Mouse (Mus musculus) limb, embryonic 12.5 days (tissue): ENCODE measurements around the gene Pgm2l1. TPM values are rescaled to one million over a fixed set of nuclear protein-coding genes. Genes with fewer than 3 reads are reported as not detected.
A peak's percentile ranks its signal among the peaks of the same experiment; 100 is the strongest.

Experiments used
- ATAC-seq: fragments of 200-750 bp; cut with Nextera tagmentation; 2 replicates; pipeline ENCODE4 v1.8.0; 2017; ENCODE audit warnings: low read depth, moderate TSS enrichment; ENCODE audit not compliant: insufficient number of reproducible peaks, insufficient read depth, low FRiP score, low TSS enrichment
- H3K27ac ChIP-seq: fragments of 300-500 bp; sonication (generic); 2 replicates; pipeline ENCODE4 v1.5.1; 2016; ENCODE audit warnings: mild to moderate bottlenecking, moderate library complexity
- H3K27me3 ChIP-seq: fragments of 300-500 bp; sonication (generic); 2 replicates; pipeline ENCODE4 v1.6.1; 2016; ENCODE audit warnings: mild to moderate bottlenecking, moderate library complexity
- H3K36me3 ChIP-seq: fragments of 300-500 bp; sonication (generic); 2 replicates; pipeline ENCODE4 v1.6.1; 2016; ENCODE audit warnings: mild to moderate bottlenecking, moderate library complexity
- H3K4me1 ChIP-seq: fragments of 300-500 bp; sonication (generic); replicated peaks from 2 replicates; pipeline ENCODE4 v1.6.1; 2016
- H3K4me2 ChIP-seq: fragments of 300-500 bp; sonication (generic); 2 replicates; pipeline ENCODE4 v1.6.1; 2016; ENCODE audit warnings: mild to moderate bottlenecking, moderate library complexity
- H3K4me3 ChIP-seq: fragments of 300-500 bp; sonication (generic); replicated peaks from 2 replicates; pipeline ENCODE4 v1.5.1; 2016; ENCODE audit warnings: mild to moderate bottlenecking
- H3K9ac ChIP-seq: fragments of 300-500 bp; sonication (generic); replicated peaks from 2 replicates; pipeline ENCODE4 v1.6.1; 2016; ENCODE audit warnings: mild to moderate bottlenecking, moderate library complexity
- H3K9me3 ChIP-seq: fragments of 300-500 bp; sonication (generic); 2 replicates; pipeline ENCODE4 v1.6.1; 2016; ENCODE audit warnings: mild to moderate bottlenecking, moderate library complexity
- WGBS: fragments of 180-500 bp; shearing (Covaris S2); methylation state at CpG from one replicate; pipeline ENCODE4 v1.1.7; 2016; 5-methylcytosine and 5-hydroxymethylcytosine counted together
- polyA plus RNA-seq: library from polyadenylated mRNA; unstranded; fragments of >200 nt; fragmentation: Nextera tagmentation; extraction: Ambion mirVana; gene quantifications from 2 replicates; pipeline ENCODE4 v1.2.1, GENCODE M21; 2016

Pgm2l1 gene
- polyA plus RNA-seq, 1 experiment from 2014 or later = 4.2 TPM

DNA sequence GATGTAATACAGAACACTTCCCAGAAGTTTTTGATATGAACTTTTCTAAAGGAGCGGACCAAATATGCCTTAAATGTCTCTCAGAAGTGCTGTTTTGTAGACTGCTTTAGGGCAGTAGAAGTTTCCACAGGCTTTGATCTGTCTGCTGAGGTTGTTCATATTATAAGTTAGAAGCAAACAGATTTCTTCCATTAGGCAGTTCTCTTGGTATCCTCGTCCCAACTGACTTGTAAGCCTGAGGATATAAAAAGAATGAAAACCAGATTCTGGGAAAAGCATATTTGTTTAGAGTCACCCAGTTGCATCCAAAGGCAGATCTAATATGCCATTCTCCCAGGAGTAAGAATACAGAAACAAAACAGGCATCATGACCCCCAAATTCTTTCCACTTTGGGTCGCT lies 26.0 kb upstream of the Pgm2l1 start:
- WGBS = 56% methylated on average over 3 of the region's 3 CpGs
- H3K27ac ChIP-seq = no peak overlapping the region
- ATAC-seq = no peak

DNA sequence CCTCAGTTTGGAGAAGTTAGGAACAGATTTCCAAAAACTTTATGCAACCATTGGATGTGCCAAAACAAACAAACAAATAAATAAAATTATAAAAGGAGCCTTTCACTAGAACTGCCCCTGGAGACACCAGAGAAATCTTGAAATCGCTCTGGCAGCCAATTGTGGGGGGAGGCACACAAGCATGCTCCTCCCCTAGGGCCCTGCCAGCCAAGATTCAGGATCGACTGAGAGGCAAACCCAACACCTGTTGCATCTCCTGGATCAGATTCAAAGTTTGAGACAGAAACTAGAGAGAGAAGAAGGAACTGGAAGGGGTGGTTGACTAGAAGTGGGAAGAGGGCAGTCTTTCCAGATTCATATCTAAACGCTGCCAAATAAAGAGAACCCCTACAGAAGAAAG lies 23.6 kb upstream of the Pgm2l1 start:
- Histone ChIP-seq H3K36me3 (no peaks in the 10 kb centered on the region), H3K27me3 (no peaks in the 10 kb centered on the region), H3K9me3 (no peaks in the 10 kb centered on the region), H3K4me1 (0 out of 2 replicates have a peak, but pooled peaks cover 6% of the 10 kb centered on the region), H3K27ac (no peak overlapping the region), H3K4me2 (no peak overlapping the region), H3K4me3 (no peak overlapping the region), H3K9ac (no peak overlapping the region)
- no peak for ATAC-seq
- WGBS = 61% methylated on average over 3 of the region's 3 CpGs

More for the DNA sequence above, 26.0 kb upstream of the Pgm2l1 start:
- Histone ChIP-seq H3K4me1 (0 out of 2 replicates have a peak, but pooled peaks cover 6% of the 10 kb centered on the region), H3K4me3 (no peak overlapping the region), H3K36me3 (no peaks in the 10 kb centered on the region), H3K9me3 (no peaks in the 10 kb centered on the region), H3K27me3 (no peaks in the 10 kb centered on the region), H3K9ac (no peak overlapping the region), H3K4me2 (no peak overlapping the region)

DNA sequence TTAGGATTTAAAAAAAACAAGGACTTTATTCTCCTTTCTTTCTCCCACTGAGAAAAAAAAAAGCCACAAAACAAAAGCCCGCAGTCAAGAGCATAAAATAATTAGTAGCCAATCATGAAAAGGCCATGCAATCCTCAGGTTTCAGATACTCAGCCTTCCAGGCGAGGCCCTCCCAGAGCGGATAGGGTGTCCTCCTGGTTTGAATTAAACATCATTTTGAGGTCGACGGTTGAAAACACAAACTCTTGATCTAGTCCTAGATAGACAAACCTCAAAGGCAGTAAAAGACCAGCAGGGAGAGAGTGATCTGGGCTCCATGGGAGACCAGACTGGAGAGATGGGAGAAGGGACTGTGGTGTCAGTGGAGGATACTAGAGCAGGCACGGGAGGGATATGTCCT lies 22.3 kb upstream of the Pgm2l1 start:
- Histone ChIP-seq H3K4me3 (no peak overlapping the region), H3K27me3 (no peaks in the 10 kb centered on the region), H3K4me2 (no peak overlapping the region), H3K36me3 (no peaks in the 10 kb centered on the region), H3K27ac (no peak overlapping the region), H3K4me1 (0 out of 2 replicates have a peak, but pooled peaks cover 3% of the 10 kb centered on the region), H3K9ac (no peak overlapping the region), H3K9me3 (no peaks in the 10 kb centered on the region)
- ATAC-seq = no peak
- 43% methylated on average over 6 of the region's 6 CpGs for WGBS

DNA sequence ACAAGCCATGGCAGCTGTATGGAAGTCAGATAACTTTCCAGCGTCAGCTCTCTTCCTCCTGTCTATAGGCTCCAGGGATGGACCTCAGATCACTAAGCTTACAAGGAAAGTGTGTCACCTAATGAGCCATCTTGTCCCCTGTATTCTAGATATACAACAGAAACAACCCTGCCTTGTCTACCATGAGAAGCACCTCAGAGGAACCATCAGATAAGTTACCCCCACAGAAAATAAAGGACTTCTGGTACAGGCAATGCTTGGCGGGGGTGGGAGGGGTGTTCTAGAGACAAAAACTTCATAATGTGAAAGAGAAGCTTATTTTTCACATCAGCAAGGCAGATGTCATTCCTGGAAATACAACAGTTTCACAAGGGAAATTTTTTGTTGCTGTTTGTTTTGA lies 21.1 kb upstream of the Pgm2l1 start:
- no peak for ATAC-seq

DNA sequence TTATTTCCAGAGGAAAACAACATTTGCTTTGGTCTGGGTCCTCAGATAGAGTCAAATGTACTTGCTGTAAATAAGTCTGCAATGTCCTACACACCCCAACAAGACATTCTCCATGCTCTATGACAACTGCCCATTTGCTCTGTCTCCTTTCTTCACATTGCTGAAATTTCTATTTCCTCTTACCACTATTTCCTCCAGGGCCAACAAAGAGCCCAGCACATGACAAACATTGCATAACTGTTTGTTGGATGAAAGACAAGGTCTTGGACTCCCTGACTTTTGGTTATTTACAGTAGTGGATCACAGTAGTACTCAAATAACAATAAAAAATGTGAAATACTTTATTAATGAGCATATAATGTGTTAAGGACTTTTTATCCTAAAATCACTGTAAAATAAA lies 19.3 kb upstream of the Pgm2l1 start:
- Histone ChIP-seq H3K9ac (no peak overlapping the region), H3K4me2 (no peak overlapping the region)
- no peak for ATAC-seq

More for the DNA sequence above, 21.1 kb upstream of the Pgm2l1 start:
- H3K27ac ChIP-seq = no peak overlapping the region
- no peak overlapping the region for H3K4me3 ChIP-seq
- no peak overlapping the region for H3K4me2 ChIP-seq
- H3K27me3 ChIP-seq = no peaks in the 10 kb centered on the region
- no peak overlapping the region for H3K9ac ChIP-seq
- H3K4me1 ChIP-seq = 0 out of 2 replicates have a peak, but pooled peaks cover 2% of the 10 kb centered on the region
- H3K9me3 ChIP-seq = no peaks in the 10 kb centered on the region
- 88% methylated on average over 2 of the region's 2 CpGs for WGBS
- no peaks in the 10 kb centered on the region for H3K36me3 ChIP-seq

DNA sequence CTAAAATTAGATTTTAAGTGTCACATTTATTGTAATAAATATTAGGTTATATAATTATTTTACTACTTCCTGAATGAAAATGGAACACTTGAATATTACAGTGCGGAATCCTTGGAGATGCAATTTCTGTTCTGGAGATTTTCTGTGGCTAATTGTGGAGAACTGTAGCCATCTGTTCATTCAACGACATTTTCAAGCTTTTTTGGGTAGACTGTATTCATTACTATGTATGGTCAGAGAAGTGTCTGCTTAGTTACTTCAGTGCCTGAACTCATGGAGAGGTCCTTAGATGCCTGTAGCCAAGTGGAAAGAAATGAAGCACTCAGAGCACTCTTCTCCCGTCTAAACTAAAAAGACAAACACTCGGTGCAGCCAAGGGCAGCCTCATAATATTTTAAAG lies 12.9 kb upstream of the Pgm2l1 start:
- no peaks in the 10 kb centered on the region for H3K36me3 ChIP-seq
- H3K9me3 ChIP-seq = no peaks in the 10 kb centered on the region
- no peak overlapping the region for H3K4me3 ChIP-seq
- no peak overlapping the region for H3K27ac ChIP-seq
- ATAC-seq = no peak
- H3K27me3 ChIP-seq = no peaks in the 10 kb centered on the region
- peaks cover 7% of the 10 kb centered on the region; the same call in 1 of the 2 replicates for H3K4me1 ChIP-seq
- H3K4me2 ChIP-seq = no peak overlapping the region
- WGBS = 80% methylated on average over 4 of the region's 4 CpGs
- no peak overlapping the region for H3K9ac ChIP-seq

More for the DNA sequence above, 19.3 kb upstream of the Pgm2l1 start:
- H3K4me1 ChIP-seq = no peaks in the 10 kb centered on the region
- H3K4me3 ChIP-seq = no peak overlapping the region
- no peaks in the 10 kb centered on the region for H3K9me3 ChIP-seq
- no peaks in the 10 kb centered on the region for H3K27me3 ChIP-seq
- no peaks in the 10 kb centered on the region for H3K36me3 ChIP-seq
- H3K27ac ChIP-seq = no peak overlapping the region

DNA sequence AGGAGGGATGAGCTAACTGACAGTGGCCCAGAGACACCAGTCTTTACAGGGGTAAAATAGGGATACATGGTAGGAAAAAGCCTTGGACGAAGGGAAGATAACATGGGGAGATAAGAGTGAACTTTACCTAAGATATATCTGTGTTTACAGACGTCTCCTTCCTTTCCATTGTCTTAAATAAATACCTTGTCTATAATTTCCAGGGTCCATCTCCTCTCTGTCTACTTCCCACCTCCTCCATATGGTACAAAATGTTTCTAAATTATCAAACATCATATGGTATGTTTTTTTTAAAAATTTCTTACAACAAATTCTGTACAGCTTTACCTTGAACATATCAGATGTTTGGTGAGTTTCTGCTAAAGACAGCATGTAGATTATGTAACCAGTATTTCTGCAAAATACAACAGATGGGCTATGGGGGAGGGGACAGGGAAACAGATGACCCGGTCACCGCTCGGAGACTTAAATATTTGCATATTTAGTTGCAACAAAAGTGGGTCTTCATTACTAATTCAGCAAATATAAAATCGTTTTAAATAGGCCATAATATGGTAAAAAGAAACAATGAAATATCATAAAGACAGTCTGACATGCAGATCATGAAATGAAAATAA lies 12.0 kb upstream of the Pgm2l1 start:
- no peaks in the 10 kb centered on the region for H3K36me3 ChIP-seq
- no peak for ATAC-seq
- H3K4me2 ChIP-seq = no peak overlapping the region
- 77% methylated on average over 6 of the region's 6 CpGs for WGBS
- no peaks in the 10 kb centered on the region for H3K9me3 ChIP-seq
- H3K27me3 ChIP-seq = no peaks in the 10 kb centered on the region
- H3K4me3 ChIP-seq = no peak overlapping the region
- H3K9ac ChIP-seq = no peak overlapping the region
- no peak overlapping the region for H3K27ac ChIP-seq
- H3K4me1 ChIP-seq = peaks cover 7% of the 10 kb centered on the region; the same call in 1 of the 2 replicates

DNA sequence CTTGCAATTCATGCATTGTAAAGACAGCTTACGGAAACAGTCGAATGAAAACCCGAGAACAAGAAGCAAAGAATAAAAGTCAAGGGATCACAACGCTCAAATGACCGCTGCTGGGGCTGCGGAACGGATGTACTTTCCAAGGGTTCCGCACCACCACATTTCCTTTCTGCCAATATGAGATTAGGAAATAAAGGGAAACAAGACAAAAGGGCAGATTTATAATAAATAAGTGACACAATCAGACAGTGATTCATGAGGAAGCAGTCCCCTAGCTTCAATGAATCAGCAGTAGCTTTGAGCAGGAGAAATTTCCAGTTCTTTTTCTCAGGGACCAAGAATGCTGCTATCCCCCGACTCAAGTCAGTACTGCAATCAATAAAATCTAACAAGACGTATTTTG lies 11.2 kb upstream of the Pgm2l1 start:
- ATAC-seq = no peak
- H3K4me3 ChIP-seq = no peak overlapping the region
- no peaks in the 10 kb centered on the region for H3K27me3 ChIP-seq
- no peak overlapping the region for H3K27ac ChIP-seq
- no peaks in the 10 kb centered on the region for H3K9me3 ChIP-seq
- H3K4me1 ChIP-seq = peaks cover 7% of the 10 kb centered on the region; the same call in 1 of the 2 replicates
- H3K4me2 ChIP-seq = no peak overlapping the region
- 76% methylated on average over 10 of the region's 10 CpGs for WGBS
- no peak overlapping the region for H3K9ac ChIP-seq
- no peaks in the 10 kb centered on the region for H3K36me3 ChIP-seq

DNA sequence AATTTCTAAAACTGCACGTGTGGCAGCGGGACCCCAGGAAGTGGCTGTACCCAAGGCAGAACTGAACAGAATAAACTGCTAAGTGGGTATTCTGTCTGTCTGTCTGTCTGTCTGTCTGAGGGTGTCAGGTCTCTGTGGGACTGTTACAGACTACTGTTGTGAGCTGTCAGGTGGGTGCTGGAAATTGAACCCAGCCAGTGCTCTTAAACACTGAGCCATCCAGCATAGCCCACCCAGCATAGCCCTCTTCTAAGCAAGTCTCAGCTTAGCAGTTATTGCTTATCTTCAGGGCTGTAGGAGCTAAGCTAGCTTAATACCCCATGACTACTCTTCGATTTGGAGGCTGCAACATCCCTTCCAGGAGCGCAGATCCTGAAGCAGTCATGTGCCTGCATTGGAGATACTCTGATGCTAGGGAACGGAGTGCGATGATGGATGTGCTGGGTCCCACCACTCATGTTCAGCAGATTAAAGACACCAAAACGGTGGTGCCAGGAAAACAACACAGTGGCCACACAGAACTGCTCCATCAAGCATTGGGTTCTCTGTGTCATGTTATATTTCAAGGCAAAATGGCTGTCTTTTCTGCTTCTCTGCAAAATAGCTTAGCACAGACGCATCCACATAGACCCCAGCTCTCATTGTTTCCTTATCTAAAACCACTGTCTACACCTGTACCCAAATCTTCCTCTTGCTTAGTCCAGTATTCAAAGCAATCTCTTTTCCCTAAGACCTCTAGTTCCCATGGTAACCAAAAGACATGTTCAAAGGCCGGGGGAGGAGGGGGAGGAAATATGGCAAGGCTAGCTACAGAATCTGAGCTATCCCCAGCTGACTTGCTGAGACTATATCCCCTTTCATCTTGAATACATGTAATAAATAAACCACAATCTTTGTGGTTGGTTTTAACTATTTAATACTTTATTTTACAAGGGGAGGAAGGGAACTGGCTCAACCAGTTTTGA lies 10.3 kb upstream of the Pgm2l1 start:
- 79% methylated on average over 9 of the region's 9 CpGs for WGBS
- ATAC-seq = no peak

DNA sequence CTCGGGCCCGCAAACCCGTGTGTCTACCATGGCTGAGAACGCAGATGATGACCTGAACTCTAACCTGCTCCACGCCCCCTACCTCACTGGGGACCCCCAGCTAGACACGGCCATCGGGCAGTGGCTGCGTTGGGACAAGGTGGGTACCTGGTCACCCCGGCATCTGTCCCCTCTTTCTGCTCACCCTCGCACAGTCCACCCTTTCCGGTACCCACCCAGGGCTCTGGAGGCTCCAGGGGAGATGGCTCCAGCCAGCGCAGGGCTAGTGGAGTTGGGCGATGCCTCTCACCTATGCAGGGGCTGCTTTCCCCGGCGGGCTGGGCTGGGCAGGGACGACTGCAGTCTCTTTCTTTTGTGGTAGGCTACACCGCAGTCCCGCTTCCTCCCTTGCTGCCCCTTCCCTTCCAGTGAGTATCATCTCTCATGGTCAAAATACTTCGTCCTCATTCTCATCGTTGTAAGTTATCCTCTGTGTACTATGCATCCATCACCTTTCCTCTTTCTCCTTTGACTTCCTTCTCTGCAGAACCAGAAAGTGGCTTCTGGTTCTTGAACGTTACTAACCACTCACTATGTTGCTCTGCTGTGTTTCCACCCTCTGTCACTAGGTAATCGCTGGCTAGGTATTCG lies 817 bp downstream of the Pgm2l1 start:
- peak; percentile 49 for ATAC-seq
- Histone ChIP-seq H3K27me3 (no peaks in the 10 kb centered on the region), H3K4me2 (peak overlapping the region; percentile 97), H3K9me3 (no peaks in the 10 kb centered on the region), H3K36me3 (no peaks in the 10 kb centered on the region), H3K9ac (peak overlapping the region; percentile 75), H3K4me3 (peak overlapping the region; percentile 84), H3K4me1 (peaks cover 6% of the 10 kb centered on the region), H3K27ac (peak overlapping the region; percentile 88)
- WGBS = under 1% methylated on average over 23 of the region's 23 CpGs

More for the DNA sequence above, 10.3 kb upstream of the Pgm2l1 start:
- Histone ChIP-seq H3K36me3 (no peaks in the 10 kb centered on the region), H3K4me3 (no peak overlapping the region), H3K9me3 (no peaks in the 10 kb centered on the region), H3K9ac (no peak overlapping the region), H3K4me1 (peaks cover 7% of the 10 kb centered on the region; the same call in 1 of the 2 replicates), H3K4me2 (no peak overlapping the region), H3K27ac (no peak overlapping the region), H3K27me3 (no peaks in the 10 kb centered on the region)

DNA sequence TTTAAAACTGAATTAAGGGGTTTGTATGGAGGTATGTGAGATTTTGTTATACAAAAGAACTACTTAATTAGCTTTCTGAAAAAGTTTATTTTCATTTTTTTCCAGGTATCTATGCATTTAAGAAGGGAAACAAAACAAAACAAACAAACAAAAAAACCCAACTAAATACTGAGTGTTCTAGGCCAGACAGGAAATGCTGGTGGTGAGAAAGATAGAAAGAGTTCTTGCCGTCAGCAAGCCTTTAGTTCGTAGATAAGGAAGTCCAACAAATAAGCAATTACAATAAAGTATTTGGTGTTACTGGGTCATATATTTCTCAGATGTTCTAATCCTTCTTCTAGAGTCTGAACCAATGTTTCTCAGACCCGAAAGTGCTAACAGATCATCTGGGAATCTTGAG lies 1.8 kb downstream of the Pgm2l1 start:
- H3K4me3 ChIP-seq = no peak overlapping the region; the same call in 1 of the 2 replicates
- no peaks in the 10 kb centered on the region for H3K36me3 ChIP-seq
- no peaks in the 10 kb centered on the region for H3K9me3 ChIP-seq
- ATAC-seq = no peak
- WGBS = 71% methylated on average over 3 of the region's 3 CpGs
- peak overlapping the region; percentile 97 for H3K4me2 ChIP-seq
- no peaks in the 10 kb centered on the region for H3K27me3 ChIP-seq
- H3K4me1 ChIP-seq = peaks cover 6% of the 10 kb centered on the region
- no peak overlapping the region for H3K9ac ChIP-seq
- no peak overlapping the region for H3K27ac ChIP-seq
